Mouse (Mus musculus) kidney, adult 8-10 months (tissue): ENCODE results near the gene Tm6sf1.

Source experiments
- DNase-seq, 2 experiments: peaks; one replicate each; pipeline ENCODE4 v3.0.0; 2022

Gene Tm6sf1

GRCm38 (mm10) chr7:81904094-81904493 lies 45.3 kb downstream of the Tm6sf1 start:
- no peak for DNase-seq

GRCm38 (mm10) chr7:81904926-81905325 lies 46.1 kb downstream of the Tm6sf1 start:
- no peak for DNase-seq

GRCm38 (mm10) chr7:81918316-81918715 lies 59.5 kb downstream of the Tm6sf1 start:
- no peak for DNase-seq

GRCm38 (mm10) chr7:81920314-81920713 lies 61.5 kb downstream of the Tm6sf1 start:
- DNase-seq: no peak

GRCm38 (mm10) chr7:81921379-81921952 lies 62.7 kb downstream of the Tm6sf1 start:
- DNase-seq: no peak

- no peak for DNase-seq
These were observed 70.2 kb downstream of the Tm6sf1 start for GRCm38 (mm10) chr7:81928998-81929397.

- DNase-seq: peak in 1 of 2 experiments; percentile 1
These were observed 73.8 kb downstream of the Tm6sf1 start for GRCm38 (mm10) chr7:81932521-81933045.

- DNase-seq: peak; percentile 0 to 5
These were observed 74.3 kb downstream of the Tm6sf1 start for GRCm38 (mm10) chr7:81933061-81933600.

GRCm38 (mm10) chr7:81933601-81934266 lies 74.9 kb downstream of the Tm6sf1 start:
- peak; percentile 18 to 21 for DNase-seq
